Mouse (Mus musculus) MEL (cell line): ENCODE data around the gene Dusp14. TPM values are rescaled to one million over a fixed set of nuclear protein-coding genes. Genes with fewer than 3 reads are reported as not detected.

Experiments used
- DNase-seq: peaks from one replicate; pipeline ENCODE4 v3.0.0; 2011; ENCODE audit warnings: low read depth, low spot score
- H3K27ac ChIP-seq: 2 replicates; pipeline ENCODE4 v1.5.1; 2012; ENCODE audit warnings: low read depth, mild to moderate bottlenecking, control low read depth, low read length, moderate library complexity; ENCODE audit not compliant: control insufficient read depth
- H3K27me3 ChIP-seq, 2 experiments: fragments of 150-350 bp in 1 of 2; sonication (generic) in 1 of 2; 2 replicates each; pipeline ENCODE4 v1.6.1; 2012; ENCODE audit warnings: low read length in 2 of 2, mild to moderate bottlenecking in 2 of 2, improper control_type of control experiment in 1 of 2, moderate library complexity in 1 of 2; ENCODE audit not compliant: insufficient read depth in 2 of 2, control insufficient read depth in 1 of 2
- H3K36me3 ChIP-seq, 2 experiments: 2 replicates each; pipeline ENCODE4 v1.6.1; 2012 to 2014; ENCODE audit warnings: low read length in 2 of 2, improper control_type of control experiment in 1 of 2, inconsistent platforms in 1 of 2, mild to moderate bottlenecking in 1 of 2; ENCODE audit not compliant: insufficient read depth in 2 of 2, control insufficient read depth in 1 of 2
- H3K4me1 ChIP-seq, 2 experiments: fragments of 150-350 bp in 1 of 2; sonication (generic) in 1 of 2; 2 replicates each; pipeline ENCODE4 v1.6.1; 2012; ENCODE audit warnings: low read length in 2 of 2, improper control_type of control experiment in 1 of 2, mild to moderate bottlenecking in 1 of 2; ENCODE audit not compliant: insufficient read depth in 2 of 2, control insufficient read depth in 1 of 2
- H3K4me3 ChIP-seq, 2 experiments: fragments of 150-350 bp in 1 of 2; sonication (generic) in 1 of 2; 2 replicates each; pipeline ENCODE4 v1.5.1; 2012; ENCODE audit warnings: low read depth in 2 of 2, low read length in 2 of 2, mild to moderate bottlenecking in 2 of 2, moderate library complexity in 2 of 2, control low read depth in 1 of 2, improper control_type of control experiment in 1 of 2; ENCODE audit not compliant: control insufficient read depth in 1 of 2, insufficient read depth in 1 of 2
- H3K79me2 ChIP-seq: 2 replicates; pipeline ENCODE4 v1.6.1; 2012; ENCODE audit warnings: mild to moderate bottlenecking, low read length, moderate library complexity; ENCODE audit not compliant: control insufficient read depth, poor library complexity, insufficient read depth
- H3K9ac ChIP-seq: 2 replicates; pipeline ENCODE4 v1.6.1; 2012; ENCODE audit warnings: low read depth, mild to moderate bottlenecking, control low read depth, low read length, moderate library complexity; ENCODE audit not compliant: control insufficient read depth, poor library complexity, severe bottlenecking
- H3K9me3 ChIP-seq: fragments of 150-350 bp; sonication (generic); replicated peaks from 2 replicates; pipeline ENCODE4 v1.6.1; 2012; ENCODE audit warnings: mild to moderate bottlenecking, low read length, improper control_type of control experiment, moderate library complexity; ENCODE audit not compliant: insufficient read depth
- CTCF ChIP-seq, 3 experiments: IDR thresholded peaks in 2 of 3; conservative IDR thresholded peaks in 1 of 3; 2 replicates each; pipeline ENCODE4 v1.5.1; 2011 to 2012; ENCODE audit warnings: low read length in 3 of 3, low read depth in 2 of 3, mild to moderate bottlenecking in 2 of 3, improper control_type of control experiment in 1 of 3, inconsistent platforms in 1 of 3, mixed read lengths in 1 of 3, moderate library complexity in 1 of 3; ENCODE audit not compliant: control insufficient read depth in 1 of 3, insufficient read depth in 1 of 3, poor library complexity in 1 of 3, severe bottlenecking in 1 of 3
- E2F4 ChIP-seq: IDR thresholded peaks from 2 replicates; pipeline ENCODE4 v1.6.1; 2011; ENCODE audit warnings: low read depth, low read length, improper control_type of control experiment, borderline replicate concordance
- ETS1 ChIP-seq: IDR thresholded peaks from 2 replicates; pipeline ENCODE4 v1.6.1; 2012; ENCODE audit warnings: low read depth, mild to moderate bottlenecking, inconsistent platforms, low read length, improper control_type of control experiment, moderate library complexity
- GABPA ChIP-seq: IDR thresholded peaks from 2 replicates; pipeline ENCODE4 v1.6.1; 2012; ENCODE audit warnings: low read depth, mild to moderate bottlenecking, inconsistent platforms, low read length, improper control_type of control experiment, moderate library complexity
- GATA1 ChIP-seq: IDR thresholded peaks from 2 replicates; pipeline ENCODE4 v1.6.1; 2011; ENCODE audit warnings: low read depth, low read length, improper control_type of control experiment
- NRF1 ChIP-seq: IDR thresholded peaks from 2 replicates; pipeline ENCODE4 v1.6.1; 2014; ENCODE audit warnings: low read depth, mild to moderate bottlenecking, inconsistent platforms, low read length, improper control_type of control experiment, moderate library complexity; ENCODE audit not compliant: poor library complexity, insufficient read depth, severe bottlenecking
- POLR2AphosphoS2 ChIP-seq: IDR thresholded peaks from 2 replicates; pipeline ENCODE4 v1.6.1; 2011; ENCODE audit warnings: low read length, improper control_type of control experiment
- SIN3A ChIP-seq: IDR thresholded peaks from 2 replicates; pipeline ENCODE4 v1.6.1; 2012; ENCODE audit warnings: low read length, improper control_type of control experiment, inconsistent platforms
- TBP ChIP-seq: IDR thresholded peaks from 2 replicates; pipeline ENCODE4 v1.8.0; 2011; ENCODE audit warnings: low read depth, low read length, improper control_type of control experiment
- TCF12 ChIP-seq: IDR thresholded peaks from 2 replicates; pipeline ENCODE4 v1.6.1; 2014; ENCODE audit warnings: low read depth, mild to moderate bottlenecking, inconsistent platforms, low read length, improper control_type of control experiment, moderate library complexity
- UBTF ChIP-seq: IDR thresholded peaks from 2 replicates; pipeline ENCODE4 v1.6.1; 2012; ENCODE audit warnings: low read depth, mild to moderate bottlenecking, inconsistent platforms, low read length, improper control_type of control experiment, moderate library complexity, borderline replicate concordance; ENCODE audit not compliant: insufficient read depth
- USF1 ChIP-seq: IDR thresholded peaks from 2 replicates; pipeline ENCODE4 v1.6.1; 2014; ENCODE audit warnings: low read depth, mild to moderate bottlenecking, inconsistent platforms, low read length, improper control_type of control experiment, moderate library complexity
- polyA plus RNA-seq, 2 experiments: library from polyadenylated mRNA; stranded (reverse) in 1 of 2; unstranded in 1 of 2; fragments of >175 nt in 1 of 2; fragments of >200 nt in 1 of 2; gene quantifications; 2 replicates each; pipeline versions ENCODE4 v1.2.1 to v1.2.4; 2012; ENCODE audit warnings: low replicate concordance in 2 of 2, low read depth in 1 of 2; ENCODE audit not compliant: insufficient read length in 2 of 2, insufficient read depth in 1 of 2, missing spikeins in 1 of 2
- total RNA-seq: library from RNA; depleted of rRNA; stranded (reverse); fragments of 300-350 nt; gene quantifications from 2 replicates; pipeline ENCODE4 v1.2.3, GENCODE M21; 2012

Dusp14 gene
- total and polyA plus RNA-seq, 3 experiments, result 7.9 to 9.7 TPM; not detected in 1

DNA sequence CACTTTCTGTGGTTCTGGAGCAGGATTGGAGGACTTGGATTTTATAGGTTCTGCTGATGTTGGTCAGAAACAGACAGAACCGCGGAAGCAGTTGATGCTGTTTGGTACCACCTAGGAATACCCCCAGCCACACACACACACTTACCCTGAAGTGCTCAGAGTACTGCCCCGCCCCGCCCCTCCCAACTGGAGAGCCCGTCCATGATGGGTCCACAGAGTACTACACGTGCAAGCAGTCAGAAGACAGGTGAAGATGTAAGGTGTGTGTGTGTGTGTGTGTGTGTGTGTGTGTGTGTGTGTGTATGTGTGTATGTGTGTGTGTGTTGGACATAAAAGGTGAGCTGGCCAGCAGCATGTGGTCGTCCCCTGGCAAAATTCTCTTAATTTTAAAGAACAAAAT, 16.0 kb downstream of the Dusp14 start:
- no peaks in the 10 kb centered on the region for H3K79me2 ChIP-seq
- H3K27me3 ChIP-seq, result no peaks in the 10 kb centered on the region
- DNase-seq, result no peak
- no peak overlapping the region for H3K27ac ChIP-seq
- H3K9me3 ChIP-seq, result no peaks in the 10 kb centered on the region
- H3K9ac ChIP-seq, result no peak overlapping the region
- no peaks in the 10 kb centered on the region for H3K36me3 ChIP-seq
- no peaks in the 10 kb centered on the region for H3K4me1 ChIP-seq
- TF ChIP-seq TCF12 (no peak), GABPA (no peak)
- no peak overlapping the region for H3K4me3 ChIP-seq

DNA sequence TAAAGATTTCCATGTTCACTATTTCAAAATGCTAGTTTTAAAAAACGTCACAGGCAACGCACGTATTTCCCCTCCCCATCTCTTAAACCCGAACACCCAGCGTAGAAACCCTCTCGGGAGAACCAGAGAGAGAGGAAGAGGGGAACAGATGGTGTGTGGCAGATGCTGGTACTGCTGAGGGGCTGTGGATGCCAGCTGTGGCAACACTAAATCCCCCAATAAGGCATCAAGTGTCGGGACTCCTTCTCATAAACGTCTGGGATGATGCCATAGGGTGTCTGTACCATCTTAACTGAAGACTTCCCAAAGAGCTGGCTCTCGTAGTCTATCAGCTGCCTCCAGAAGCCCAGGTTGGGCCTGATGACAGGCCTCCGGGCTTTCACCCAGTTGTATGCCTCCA, 20.6 kb downstream of the Dusp14 start:
- TF ChIP-seq GATA1, result no peak
- TF ChIP-seq POLR2AphosphoS2, result no peak
- no peak for TF ChIP-seq E2F4
- TF ChIP-seq TBP, result no peak
- TF ChIP-seq UBTF, result no peak
- TF ChIP-seq SIN3A, result no peak
- TF ChIP-seq ETS1, result no peak
- no peak for TF ChIP-seq NRF1
- Histone ChIP-seq H3K9ac (no peak overlapping the region), H3K9me3 (no peaks in the 10 kb centered on the region), H3K36me3 (no peaks in the 10 kb centered on the region), H3K27ac (no peak overlapping the region), H3K4me3 (no peak overlapping the region), H3K4me1 (no peaks in the 10 kb centered on the region), H3K79me2 (no peaks in the 10 kb centered on the region), H3K27me3 (no peaks in the 10 kb centered on the region)
- no peak for DNase-seq

DNA sequence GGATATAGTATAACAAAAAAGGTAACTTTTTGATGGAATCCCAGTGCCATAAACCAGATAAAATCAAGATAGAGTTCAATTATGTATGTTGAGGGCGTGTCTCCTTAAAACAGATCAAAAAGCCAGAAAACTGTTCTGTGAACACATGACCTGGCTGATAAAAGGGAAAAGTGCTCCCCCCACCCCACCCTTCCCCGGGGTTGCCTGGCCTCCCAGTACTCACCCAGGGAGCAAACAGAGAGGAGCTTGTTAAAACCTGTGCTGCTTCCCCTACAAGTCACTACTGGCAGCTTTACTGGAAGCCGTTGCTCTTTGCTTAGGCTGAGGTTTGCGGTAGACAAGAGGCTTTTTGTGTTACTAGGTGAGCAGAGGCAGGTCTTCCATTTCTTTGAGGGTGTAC, 21.8 kb downstream of the Dusp14 start:
- Histone ChIP-seq H3K4me3 (no peak overlapping the region), H3K27me3 (no peaks in the 10 kb centered on the region), H3K79me2 (no peaks in the 10 kb centered on the region), H3K4me1 (no peaks in the 10 kb centered on the region), H3K9ac (no peak overlapping the region), H3K9me3 (no peaks in the 10 kb centered on the region), H3K27ac (no peak overlapping the region), H3K36me3 (no peaks in the 10 kb centered on the region; a peak in 1 of 4 replicates)
- no peak for TF ChIP-seq CTCF (IDR thresholded peaks at IDR 0.05 in 2 of 3, conservative IDR thresholded peaks at IDR 0.05 in 1 of 3; ENCODE audit: control insufficient read depth in 1 of 3, insufficient read depth in 1 of 3, low read depth in 2 of 3, low read length in 3 of 3, poor library complexity in 1 of 3, severe bottlenecking in 1 of 3)
- 0 out of 2 replicates have a peak, but pooled peaks have one; percentile 52 for TF ChIP-seq USF1
- no peak for TF ChIP-seq TCF12
- no peak for DNase-seq
